Mouse (Mus musculus) kidney, adult 9 months (tissue): ENCODE data around the gene Aloxe3.
A peak's percentile ranks its signal among the peaks of the same experiment; 100 is the strongest.

Experiments used
- DNase-seq: peaks from one replicate; pipeline ENCODE4 v3.0.0; 2022

The Aloxe3 gene

GRCm38 (mm10) chr11:69095511-69096231, 30.0 kb upstream of the Aloxe3 start:
- DNase-seq: peak; percentile 66

DNA sequence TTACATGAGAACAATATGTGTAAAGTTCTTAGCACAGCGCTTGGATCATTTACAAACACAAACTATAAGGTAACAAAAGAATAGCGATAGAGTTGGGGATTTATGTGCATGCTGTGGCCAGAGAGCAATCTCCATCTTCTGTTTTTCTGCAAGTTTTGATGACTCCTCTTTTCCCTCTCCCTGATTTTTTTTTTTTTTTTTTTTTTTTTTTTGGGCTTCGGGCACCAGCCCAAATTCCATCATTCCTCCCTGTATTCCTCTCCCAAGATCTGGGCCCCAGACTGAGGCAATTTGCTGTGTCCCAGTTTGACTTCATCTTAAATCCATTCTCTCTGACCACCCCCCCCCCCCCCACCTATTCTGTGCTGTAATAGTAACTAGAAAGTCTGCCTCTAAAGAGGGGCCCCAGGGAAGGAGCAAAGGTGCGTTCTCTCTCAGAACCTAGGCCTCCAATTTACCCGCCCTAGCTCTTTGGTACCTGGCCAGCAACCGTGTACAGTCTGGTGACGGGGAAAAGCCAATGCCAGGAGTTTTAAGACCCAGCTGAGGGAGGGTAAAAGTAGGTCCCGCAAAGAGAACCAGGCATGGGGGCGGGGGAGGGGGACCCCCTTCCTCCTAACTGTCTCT, 29.2 kb upstream of the Aloxe3 start:
- no peak for DNase-seq

GRCm38 (mm10) chr11:69096987-69097900, 28.5 kb upstream of the Aloxe3 start:
- peak; percentile 100 for DNase-seq

GRCm38 (mm10) chr11:69098039-69098761, 27.5 kb upstream of the Aloxe3 start:
- DNase-seq: no peak

DNA sequence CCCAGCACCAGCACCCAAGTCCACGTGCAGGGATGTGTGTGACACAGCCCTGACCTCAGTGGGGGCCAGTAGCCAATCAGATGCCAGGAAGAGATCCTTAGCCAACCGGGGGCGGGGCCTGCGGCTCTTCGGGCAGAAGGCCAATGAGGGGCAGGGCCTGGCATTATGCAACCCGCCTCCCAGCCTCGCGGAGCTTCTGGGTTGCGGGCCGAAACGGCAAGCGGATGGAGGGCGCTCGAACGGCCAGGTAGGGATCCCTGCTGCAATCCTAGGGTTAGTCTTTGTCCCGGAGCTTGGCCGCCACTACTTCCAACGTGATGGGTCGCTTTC, 27.0 kb upstream of the Aloxe3 start:
- peak; percentile 99 for DNase-seq

GRCm38 (mm10) chr11:69099177-69099914, 26.4 kb upstream of the Aloxe3 start:
- DNase-seq: peak; percentile 87

GRCm38 (mm10) chr11:69099915-69100345, 25.8 kb upstream of the Aloxe3 start:
- DNase-seq: peak; percentile 91

- peak; percentile 43 for DNase-seq
These were observed 24.9 kb upstream of the Aloxe3 start for GRCm38 (mm10) chr11:69100639-69101360.

DNA sequence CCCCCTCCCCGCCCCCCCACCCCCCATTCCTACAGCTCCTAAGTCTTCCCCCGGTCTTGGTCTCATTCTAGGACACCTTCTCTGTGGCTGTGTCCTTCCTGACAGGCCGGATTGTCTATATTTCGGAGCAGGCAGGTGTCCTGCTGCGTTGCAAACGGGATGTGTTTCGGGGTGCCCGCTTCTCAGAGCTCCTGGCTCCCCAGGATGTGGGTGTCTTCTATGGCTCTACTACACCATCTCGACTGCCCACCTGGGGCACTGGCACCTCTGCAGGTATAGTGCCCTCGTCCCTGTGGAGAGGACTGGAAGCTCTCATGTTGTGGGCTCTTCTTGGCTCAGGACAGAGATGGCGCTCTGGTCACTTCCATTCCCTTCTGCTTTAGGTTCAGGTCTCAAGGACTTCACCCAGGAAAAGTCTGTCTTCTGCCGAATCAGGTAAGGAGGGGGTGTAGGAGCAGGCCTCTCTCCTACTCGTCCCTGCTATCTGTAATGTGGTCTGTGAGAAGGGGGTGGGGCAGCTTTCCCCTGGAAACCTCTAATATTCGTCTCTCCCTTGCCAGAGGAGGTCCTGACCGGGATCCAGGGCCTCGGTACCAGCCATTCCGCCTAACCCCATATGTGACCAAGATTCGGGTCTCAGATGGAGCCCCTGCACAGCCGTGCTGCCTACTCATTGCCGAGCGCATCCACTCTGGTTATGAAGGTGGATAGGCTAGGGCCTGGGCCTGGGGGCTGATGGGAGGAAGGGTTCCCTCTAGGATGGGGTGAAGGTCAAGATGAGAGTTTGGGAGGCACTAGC, 23.9 kb upstream of the Aloxe3 start:
- DNase-seq: no peak

- DNase-seq: no peak
These were observed 23.3 kb upstream of the Aloxe3 start for GRCm38 (mm10) chr11:69102403-69102725.

DNA sequence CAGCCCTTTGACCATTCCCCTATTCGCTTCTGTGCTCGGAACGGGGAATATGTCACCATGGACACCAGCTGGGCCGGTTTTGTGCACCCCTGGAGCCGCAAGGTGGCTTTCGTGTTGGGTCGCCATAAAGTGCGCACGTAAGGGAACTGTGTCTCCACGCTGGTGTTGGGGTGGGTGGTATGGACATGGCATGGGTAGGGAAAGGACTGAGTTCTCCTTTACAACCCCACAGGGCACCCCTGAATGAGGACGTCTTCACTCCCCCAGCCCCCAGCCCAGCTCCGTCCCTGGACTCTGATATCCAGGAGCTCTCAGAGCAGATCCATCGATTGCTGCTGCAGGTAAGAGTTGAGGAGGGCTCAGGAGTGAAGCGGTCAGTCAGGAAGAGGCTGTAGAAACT, 22.6 kb upstream of the Aloxe3 start:
- DNase-seq: no peak

DNA sequence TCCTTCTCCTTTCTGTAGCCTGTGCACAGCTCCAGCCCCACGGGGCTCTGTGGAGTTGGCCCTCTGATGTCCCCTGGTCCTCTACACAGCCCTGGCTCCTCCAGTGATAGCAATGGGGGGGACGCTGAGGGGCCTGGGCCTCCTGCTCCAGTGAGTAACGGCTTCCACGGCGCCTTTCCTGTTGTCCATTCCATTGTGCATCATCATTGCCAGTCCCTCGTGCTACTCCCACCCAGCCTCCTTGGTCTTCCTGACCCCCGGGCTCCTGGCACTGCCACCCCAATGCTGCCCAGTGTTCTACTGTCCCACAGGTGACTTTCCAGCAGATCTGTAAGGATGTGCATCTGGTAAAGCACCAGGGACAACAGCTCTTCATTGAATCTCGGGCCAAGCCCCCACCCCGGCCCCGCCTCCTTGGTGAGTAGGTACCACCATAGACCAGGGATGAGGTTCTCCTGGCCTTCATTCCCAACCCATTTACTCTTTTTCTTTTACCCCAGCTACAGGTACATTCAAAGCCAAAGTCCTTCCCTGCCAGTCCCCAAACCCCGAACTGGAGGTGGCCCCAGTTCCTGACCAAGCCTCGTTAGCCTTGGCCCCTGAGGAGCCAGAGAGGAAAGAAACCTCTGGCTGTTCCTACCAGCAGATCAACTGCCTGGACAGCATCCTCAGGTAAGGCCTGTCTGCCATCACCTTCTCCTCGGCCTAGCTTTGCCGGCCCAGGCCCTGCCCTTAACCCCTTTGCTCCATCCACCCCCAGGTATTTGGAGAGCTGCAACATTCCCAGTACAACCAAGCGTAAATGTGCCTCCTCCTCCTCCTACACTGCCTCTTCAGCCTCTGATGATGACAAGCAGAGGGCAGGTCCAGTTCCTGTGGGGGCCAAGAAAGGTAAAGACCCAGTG, 21.9 kb upstream of the Aloxe3 start:
- no peak for DNase-seq

GRCm38 (mm10) chr11:69104487-69104886, 21.2 kb upstream of the Aloxe3 start:
- no peak for DNase-seq

DNA sequence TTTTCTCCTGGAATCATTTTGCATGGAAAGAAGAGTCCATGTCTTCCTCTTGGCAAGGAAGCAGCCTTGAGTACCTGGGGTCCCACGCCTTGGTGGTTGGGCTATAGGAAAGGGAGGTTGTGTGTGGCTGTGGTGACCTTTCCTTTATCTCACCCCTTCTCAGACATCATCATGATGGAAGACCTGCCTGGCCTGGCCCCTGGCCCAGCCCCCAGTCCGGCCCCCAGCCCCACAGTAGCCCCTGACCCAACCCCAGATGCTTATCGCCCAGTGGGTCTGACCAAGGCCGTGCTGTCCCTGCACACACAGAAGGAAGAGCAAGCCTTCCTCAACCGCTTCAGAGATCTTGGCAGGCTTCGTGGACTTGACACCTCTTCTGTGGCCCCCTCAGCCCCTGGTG, 20.5 kb upstream of the Aloxe3 start:
- no peak for DNase-seq

DNA sequence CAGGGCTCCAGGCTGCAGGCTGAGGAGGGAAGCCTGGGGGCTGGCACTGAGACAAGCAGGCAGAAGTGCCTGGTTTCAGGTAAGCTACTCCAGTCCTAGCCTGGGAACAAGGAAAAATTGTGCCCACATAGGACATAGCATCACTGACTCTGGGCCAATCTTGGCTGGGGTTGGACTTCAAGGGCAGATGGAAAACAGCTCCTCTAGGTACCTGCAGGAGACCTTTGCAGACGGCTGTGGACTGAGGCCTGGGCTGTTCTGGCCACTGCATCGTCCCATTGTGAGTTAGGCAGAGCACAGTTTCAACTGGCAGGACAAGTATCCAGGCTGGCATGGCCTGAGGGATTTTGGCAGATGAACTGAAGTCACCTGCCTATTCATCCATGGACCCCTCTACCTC, 19.9 kb upstream of the Aloxe3 start:
- no peak for DNase-seq

- no peak for DNase-seq
These were observed 19.4 kb upstream of the Aloxe3 start for GRCm38 (mm10) chr11:69106299-69106698.

GRCm38 (mm10) chr11:69106842-69107241, 18.9 kb upstream of the Aloxe3 start:
- no peak for DNase-seq

DNA sequence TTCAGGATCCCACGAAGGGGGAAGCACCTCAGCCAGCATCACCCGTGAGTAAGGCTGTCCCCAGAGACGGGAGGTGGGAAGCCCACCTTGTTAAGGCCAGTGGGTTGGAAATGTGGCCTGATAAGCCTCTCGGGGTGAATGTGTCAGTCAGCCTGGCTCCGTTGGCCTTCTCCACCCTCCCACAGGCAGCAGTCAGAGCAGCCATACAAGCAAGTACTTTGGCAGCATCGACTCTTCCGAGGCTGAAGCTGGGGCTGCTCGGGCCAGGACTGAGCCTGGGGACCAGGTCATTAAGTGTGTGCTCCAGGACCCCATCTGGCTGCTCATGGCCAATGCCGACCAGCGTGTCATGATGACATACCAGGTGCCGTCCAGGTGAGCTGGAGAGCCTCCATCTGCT, 18.0 kb upstream of the Aloxe3 start:
- no peak for DNase-seq

DNA sequence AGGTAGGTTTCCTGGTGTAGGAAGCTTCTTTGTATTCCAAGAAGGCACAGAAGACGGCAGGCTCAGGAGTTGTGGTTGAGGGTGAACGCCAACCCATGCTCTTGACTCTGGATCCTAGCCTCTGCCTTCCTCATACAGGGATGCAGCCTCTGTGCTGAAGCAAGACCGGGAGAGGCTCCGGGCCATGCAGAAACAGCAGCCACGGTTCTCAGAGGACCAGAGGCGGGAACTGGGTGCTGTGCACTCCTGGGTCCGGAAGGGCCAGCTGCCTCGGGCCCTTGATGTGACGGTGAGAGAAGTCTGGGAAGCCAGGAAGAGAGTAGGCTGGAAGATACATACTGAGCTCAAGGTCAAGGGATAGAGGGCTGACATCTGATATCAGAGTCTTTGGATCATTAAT, 17.5 kb upstream of the Aloxe3 start:
- DNase-seq: no peak
